Mouse (Mus musculus): ENCODE measurements around the gene Gm21974. TPM values are rescaled to one million over a fixed set of nuclear protein-coding genes. Genes with fewer than 3 reads are reported as not detected.

The Gm21974 gene
- polyA plus RNA-seq, 1 experiment from 2014 or later: not detected

- WGBS (ENCODE audit: insufficient replicate concordance): 25% methylated on average over 6 of the region's 6 CpGs
- Histone ChIP-seq H3K9me3 (replicated peaks) (no peaks in the 10 kb centered on the region), H3K4me1 (replicated peaks) (peaks cover 55% of the 10 kb centered on the region), H3K27me3 (peaks cover 9% of the 10 kb centered on the region; the same call in 1 of the 2 replicates), H3K36me3 (replicated peaks) (peaks cover 22% of the 10 kb centered on the region), H3K4me2 (peak within 1 kb of the TSS; percentile 50), H3K4me3 (replicated peaks) (peak within 1 kb of the TSS; percentile 49), H3K9ac (peak within 1 kb of the TSS; percentile 39), H3K27ac (replicated peaks) (peak within 1 kb of the TSS; percentile 45; the same call in 1 of the 2 replicates)
- no peak for ATAC-seq (ENCODE audit: insufficient read depth)
These were observed 34.7 kb upstream of the Gm21974 start, which contains the start of gene Prss8 for GRCm38 (mm10) chr7:127929923-127930322. TSS of gene Prss8 (minus strand) at chr7:127930104.

- H3K27me3 ChIP-seq: peaks cover 9% of the 10 kb centered on the region; the same call in 1 of the 2 replicates
- no peak for ATAC-seq (ENCODE audit: insufficient read depth)
- H3K27ac ChIP-seq (replicated peaks): no peak overlapping the region
- whole genome bisulfite sequencing (ENCODE audit: insufficient replicate concordance): 60% methylated on average over 5 of the region's 5 CpGs
- no peaks in the 10 kb centered on the region for H3K9me3 ChIP-seq (replicated peaks)
- H3K4me1 ChIP-seq (replicated peaks): peaks cover 43% of the 10 kb centered on the region
- H3K36me3 ChIP-seq (replicated peaks): peaks cover 31% of the 10 kb centered on the region
- H3K4me2 ChIP-seq: peak overlapping the region; percentile 50
- peak overlapping the region; percentile 49 for H3K4me3 ChIP-seq (replicated peaks)
- no peak overlapping the region for H3K9ac ChIP-seq
These were observed 33.3 kb upstream of the Gm21974 start for GRCm38 (mm10) chr7:127928596-127928995.

DNA sequence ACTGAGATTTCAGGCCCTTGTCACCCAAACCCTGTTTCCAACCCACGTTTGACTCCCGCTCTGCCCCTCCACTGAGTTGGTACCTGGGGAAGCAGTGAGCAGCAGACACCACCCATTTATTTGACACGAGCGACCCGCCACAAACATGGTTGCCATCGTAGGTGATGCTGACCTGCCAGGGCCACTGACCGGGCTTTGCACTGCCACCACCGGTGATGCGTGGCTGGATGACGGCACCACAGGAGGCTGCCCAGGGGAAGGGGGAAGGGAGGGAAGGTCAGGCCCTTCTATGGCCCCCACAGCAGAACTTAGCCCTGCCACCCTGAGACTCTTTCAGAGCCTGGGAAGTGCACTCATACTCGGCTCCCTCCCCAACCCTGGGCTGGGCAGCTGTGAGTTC, 32.5 kb upstream of the Gm21974 start:
- WGBS (ENCODE audit: insufficient replicate concordance): 76% methylated on average over 11 of the region's 11 CpGs
- Histone ChIP-seq H3K4me2 (no peak overlapping the region), H3K27me3 (peaks cover 9% of the 10 kb centered on the region; the same call in 1 of the 2 replicates), H3K4me1 (replicated peaks) (peaks cover 46% of the 10 kb centered on the region), H3K4me3 (replicated peaks) (no peak overlapping the region), H3K9me3 (replicated peaks) (no peaks in the 10 kb centered on the region), H3K27ac (replicated peaks) (no peak overlapping the region), H3K9ac (no peak overlapping the region), H3K36me3 (replicated peaks) (peaks cover 33% of the 10 kb centered on the region)
- ATAC-seq (ENCODE audit: insufficient read depth): no peak

- H3K4me1 ChIP-seq (replicated peaks): peaks cover 52% of the 10 kb centered on the region
- H3K27me3 ChIP-seq: peaks cover 9% of the 10 kb centered on the region; the same call in 1 of the 2 replicates
- H3K9me3 ChIP-seq (replicated peaks): no peaks in the 10 kb centered on the region
- no peak for ATAC-seq (ENCODE audit: insufficient read depth)
- no peak overlapping the region for H3K4me2 ChIP-seq
- no peak overlapping the region for H3K27ac ChIP-seq (replicated peaks)
- H3K36me3 ChIP-seq (replicated peaks): peaks cover 33% of the 10 kb centered on the region
- no peak overlapping the region for H3K4me3 ChIP-seq (replicated peaks)
- H3K9ac ChIP-seq: no peak overlapping the region
- WGBS (ENCODE audit: insufficient replicate concordance): 73% methylated on average over 11 of the region's 11 CpGs
These were observed 31.6 kb upstream of the Gm21974 start for GRCm38 (mm10) chr7:127926846-127927245.

DNA sequence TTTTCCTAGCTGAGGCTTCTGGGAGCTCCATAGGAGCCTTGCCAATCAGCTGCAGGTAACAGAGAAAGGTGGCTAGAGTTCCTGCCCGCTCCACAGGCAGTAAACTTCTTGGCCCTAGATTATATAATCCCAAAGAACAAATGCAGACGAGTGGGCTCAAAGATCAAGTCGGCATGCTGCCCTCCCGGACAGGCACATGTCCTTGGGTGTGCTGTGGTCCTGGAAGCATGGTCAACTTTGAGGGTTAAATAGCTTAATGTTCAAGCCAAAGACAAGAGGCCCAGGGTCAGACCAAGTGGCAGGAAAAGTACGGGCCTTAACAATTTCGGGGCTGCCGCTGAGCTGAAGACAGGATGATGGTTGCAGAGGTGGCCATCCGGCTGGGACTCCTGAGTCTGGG, 30.8 kb upstream of the Gm21974 start:
- H3K4me2 ChIP-seq: no peak overlapping the region
- H3K27ac ChIP-seq (replicated peaks): no peak overlapping the region
- H3K4me1 ChIP-seq (replicated peaks): peaks cover 48% of the 10 kb centered on the region
- H3K4me3 ChIP-seq (replicated peaks): no peak overlapping the region
- no peak for ATAC-seq (ENCODE audit: insufficient read depth)
- H3K9me3 ChIP-seq (replicated peaks): no peaks in the 10 kb centered on the region
- H3K36me3 ChIP-seq (replicated peaks): peaks cover 33% of the 10 kb centered on the region
- H3K27me3 ChIP-seq: peaks cover 9% of the 10 kb centered on the region; the same call in 1 of the 2 replicates
- H3K9ac ChIP-seq: no peak overlapping the region
- WGBS (ENCODE audit: insufficient replicate concordance): 77% methylated on average over 8 of the region's 8 CpGs

GRCm38 (mm10) chr7:127925252-127925651, 30.0 kb upstream of the Gm21974 start:
- Histone ChIP-seq H3K27ac (replicated peaks) (no peak overlapping the region), H3K4me2 (no peak overlapping the region), H3K36me3 (replicated peaks) (peaks cover 36% of the 10 kb centered on the region), H3K4me1 (replicated peaks) (peaks cover 43% of the 10 kb centered on the region), H3K4me3 (replicated peaks) (no peak overlapping the region), H3K27me3 (peaks cover 8% of the 10 kb centered on the region; the same call in 1 of the 2 replicates), H3K9me3 (replicated peaks) (no peaks in the 10 kb centered on the region), H3K9ac (no peak overlapping the region)
- ATAC-seq (ENCODE audit: insufficient read depth): no peak
- WGBS (ENCODE audit: insufficient replicate concordance): 70% methylated on average over 5 of the region's 5 CpGs

GRCm38 (mm10) chr7:127923714-127924113, 28.5 kb upstream of the Gm21974 start:
- peaks cover 2% of the 10 kb centered on the region; the same call in 1 of the 2 replicates for H3K27me3 ChIP-seq
- H3K4me1 ChIP-seq (replicated peaks): peaks cover 35% of the 10 kb centered on the region
- no peak overlapping the region for H3K4me2 ChIP-seq
- no peak overlapping the region for H3K9ac ChIP-seq
- no peak for ATAC-seq (ENCODE audit: insufficient read depth)
- H3K36me3 ChIP-seq (replicated peaks): peaks cover 36% of the 10 kb centered on the region
- H3K27ac ChIP-seq (replicated peaks): no peak overlapping the region
- no peak overlapping the region for H3K4me3 ChIP-seq (replicated peaks)
- no peaks in the 10 kb centered on the region for H3K9me3 ChIP-seq (replicated peaks)
- WGBS (ENCODE audit: insufficient replicate concordance): 70% methylated on average over 5 of the region's 5 CpGs

DNA sequence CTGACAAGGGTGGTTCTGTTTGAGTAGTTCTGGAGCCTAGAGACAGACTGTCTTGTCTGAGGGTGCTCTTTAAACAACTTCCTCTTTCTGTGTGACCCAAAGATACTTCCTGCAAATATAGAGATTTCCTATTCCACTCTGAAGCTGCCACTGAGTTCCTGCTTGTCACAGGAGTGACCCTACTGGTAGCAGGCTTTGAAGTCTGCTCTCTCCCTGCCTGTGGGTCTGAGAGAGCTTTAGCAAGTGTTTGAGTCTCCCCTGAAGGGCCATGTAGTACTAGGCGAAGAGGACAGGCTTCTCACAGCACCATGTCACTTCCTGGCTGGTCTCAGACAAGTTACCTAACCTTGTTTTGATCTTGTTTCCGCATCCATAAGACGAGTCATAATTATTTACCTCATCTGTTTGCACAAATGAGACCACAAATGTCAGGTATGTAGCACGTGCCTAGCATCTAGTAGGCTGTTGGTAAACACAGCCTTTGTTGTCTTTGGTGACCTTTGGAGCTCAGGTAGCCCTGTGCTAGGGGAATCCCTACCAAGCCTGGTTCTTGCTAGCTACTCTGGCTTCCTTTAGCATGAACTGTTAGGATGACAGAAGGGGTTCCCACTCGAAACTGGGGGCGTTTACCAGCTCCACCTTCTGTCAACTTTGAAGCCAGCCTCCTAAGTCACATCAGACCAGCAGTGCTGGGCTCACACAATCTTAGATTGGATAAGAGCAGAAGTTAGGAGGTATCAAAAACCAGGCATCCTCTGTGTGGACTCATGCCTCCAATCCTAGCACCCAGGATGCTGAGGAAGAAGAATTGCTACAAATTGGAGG, 27.4 kb upstream of the Gm21974 start:
- H3K27ac ChIP-seq (replicated peaks): peak overlapping the region; percentile 64
- 49% methylated on average over 6 of the region's 6 CpGs for WGBS (ENCODE audit: insufficient replicate concordance)
- H3K4me2 ChIP-seq: no peak overlapping the region
- no peak; the same call in 1 of the 2 replicates for ATAC-seq (ENCODE audit: insufficient read depth)
- peaks cover 36% of the 10 kb centered on the region for H3K36me3 ChIP-seq (replicated peaks)
- no peak overlapping the region for H3K9ac ChIP-seq
- peaks cover 31% of the 10 kb centered on the region for H3K4me1 ChIP-seq (replicated peaks)
- no peaks in the 10 kb centered on the region for H3K27me3 ChIP-seq
- H3K4me3 ChIP-seq (replicated peaks): no peak overlapping the region
- H3K9me3 ChIP-seq (replicated peaks): no peaks in the 10 kb centered on the region

DNA sequence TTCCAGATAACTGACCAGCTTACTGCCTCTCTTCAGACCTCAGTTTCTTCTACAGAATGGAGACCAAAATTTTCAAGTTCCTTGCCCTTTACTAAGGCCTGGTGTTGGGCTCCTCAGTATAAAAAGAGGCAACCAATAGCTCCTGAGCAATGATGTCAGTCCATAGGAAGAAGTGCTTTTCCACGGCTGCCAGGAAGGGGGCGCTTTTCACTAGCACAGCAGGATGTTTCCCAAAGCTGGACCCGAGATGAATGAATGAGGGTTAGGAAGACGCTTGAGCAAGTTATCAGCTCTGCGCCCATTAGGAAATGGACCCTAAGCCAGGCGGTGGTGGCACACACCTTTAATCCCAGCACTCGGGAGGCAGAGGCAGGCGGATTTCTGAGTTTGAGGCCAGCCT, 26.3 kb upstream of the Gm21974 start:
- Histone ChIP-seq H3K4me1 (replicated peaks) (peaks cover 26% of the 10 kb centered on the region), H3K9me3 (replicated peaks) (no peaks in the 10 kb centered on the region), H3K27me3 (no peaks in the 10 kb centered on the region), H3K27ac (replicated peaks) (no peak overlapping the region), H3K4me3 (replicated peaks) (no peak overlapping the region), H3K36me3 (replicated peaks) (peaks cover 38% of the 10 kb centered on the region), H3K9ac (no peak overlapping the region), H3K4me2 (no peak overlapping the region)
- no peak for ATAC-seq (ENCODE audit: insufficient read depth)
- 43% methylated on average over 8 of the region's 8 CpGs for WGBS (ENCODE audit: insufficient replicate concordance)

DNA sequence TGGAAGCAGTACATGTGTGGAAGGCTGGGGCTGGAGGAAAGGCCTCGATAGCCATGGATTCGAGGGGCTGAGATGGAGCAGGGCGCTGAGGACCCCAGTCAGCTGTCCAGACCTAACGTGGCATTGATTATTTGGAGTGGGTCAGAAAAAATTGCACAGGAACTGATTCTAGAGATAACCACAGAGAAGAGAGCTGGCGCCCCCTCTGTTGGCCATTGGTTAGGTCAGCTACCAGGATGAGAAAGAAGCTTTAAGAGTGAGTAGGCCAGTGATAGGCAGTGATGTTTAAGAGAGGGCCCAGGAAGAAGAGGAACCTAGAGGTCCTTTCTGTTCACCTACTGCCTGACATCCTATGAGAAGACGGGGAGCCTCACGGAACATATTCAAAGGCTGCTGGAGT, 24.0 kb upstream of the Gm21974 start:
- no peak overlapping the region for H3K27ac ChIP-seq (replicated peaks)
- ATAC-seq (ENCODE audit: insufficient read depth): no peak
- H3K36me3 ChIP-seq (replicated peaks): peaks cover 37% of the 10 kb centered on the region
- 63% methylated on average over 7 of the region's 7 CpGs for WGBS (ENCODE audit: insufficient replicate concordance)
- peaks cover 26% of the 10 kb centered on the region for H3K4me1 ChIP-seq (replicated peaks)
- no peaks in the 10 kb centered on the region for H3K9me3 ChIP-seq (replicated peaks)
- H3K9ac ChIP-seq: no peak overlapping the region
- H3K4me2 ChIP-seq: no peak overlapping the region
- no peaks in the 10 kb centered on the region for H3K27me3 ChIP-seq
- H3K4me3 ChIP-seq (replicated peaks): no peak overlapping the region

- 42% methylated on average over 3 of the region's 3 CpGs for WGBS (ENCODE audit: insufficient replicate concordance)
- Histone ChIP-seq H3K9me3 (replicated peaks) (no peaks in the 10 kb centered on the region), H3K4me2 (no peak overlapping the region), H3K4me3 (replicated peaks) (no peak overlapping the region), H3K36me3 (replicated peaks) (peaks cover 32% of the 10 kb centered on the region), H3K9ac (no peak overlapping the region), H3K27me3 (no peaks in the 10 kb centered on the region), H3K27ac (replicated peaks) (no peak overlapping the region), H3K4me1 (replicated peaks) (peaks cover 25% of the 10 kb centered on the region)
- no peak for ATAC-seq (ENCODE audit: insufficient read depth)
These were observed 22.9 kb upstream of the Gm21974 start for GRCm38 (mm10) chr7:127918203-127918602.
